Mouse (Mus musculus): ENCODE data around the gene Suv39h1.

Suv39h1 gene

DNA sequence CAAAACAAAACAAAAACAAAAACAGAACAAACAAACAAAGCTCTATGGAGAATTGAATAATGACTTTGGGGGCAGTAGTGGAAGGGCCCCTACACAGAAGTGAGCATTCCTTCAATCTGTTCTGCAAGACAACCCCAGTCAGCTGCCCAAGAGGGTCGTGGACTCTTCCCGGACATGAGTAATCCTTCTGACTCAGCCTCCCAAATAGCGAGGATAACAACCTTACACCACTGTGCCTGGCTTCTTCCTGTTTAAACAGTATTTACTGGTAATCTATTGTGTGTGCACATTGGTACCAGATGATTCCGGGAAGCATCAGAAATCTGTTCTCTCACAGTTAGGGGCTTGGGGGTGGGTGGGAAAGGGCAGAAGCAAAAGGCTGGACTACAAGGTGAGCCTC is 47.7 kb downstream of the Suv39h1 start:
- in situ Hi-C loops (cut with MboI, MseI), result no loop called here

DNA sequence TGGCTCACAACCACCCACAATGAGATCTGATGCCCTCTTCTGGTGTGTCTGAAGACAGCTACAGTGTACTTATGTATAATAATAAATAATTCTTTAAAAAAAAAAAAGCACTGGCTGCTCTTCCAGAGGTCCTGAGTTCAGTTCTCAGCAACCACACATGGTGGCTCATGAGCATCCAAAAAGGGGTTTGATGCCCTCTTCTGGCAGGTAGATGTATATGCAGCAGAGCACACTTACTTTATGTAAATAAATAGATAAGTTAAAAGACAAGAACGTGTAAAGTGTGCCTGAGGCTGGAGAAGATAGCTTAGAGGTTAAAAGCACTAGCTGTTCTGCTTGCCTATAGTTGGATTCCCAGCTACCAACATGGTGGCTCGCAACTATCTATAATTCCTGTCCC is 49.8 kb downstream of the Suv39h1 start:
- in situ Hi-C loops (cut with MboI, MseI), result loop anchor here (5.0 kb wide), 1 partner anchor 87 kb away; no protein-coding TSS in a partner anchor

DNA sequence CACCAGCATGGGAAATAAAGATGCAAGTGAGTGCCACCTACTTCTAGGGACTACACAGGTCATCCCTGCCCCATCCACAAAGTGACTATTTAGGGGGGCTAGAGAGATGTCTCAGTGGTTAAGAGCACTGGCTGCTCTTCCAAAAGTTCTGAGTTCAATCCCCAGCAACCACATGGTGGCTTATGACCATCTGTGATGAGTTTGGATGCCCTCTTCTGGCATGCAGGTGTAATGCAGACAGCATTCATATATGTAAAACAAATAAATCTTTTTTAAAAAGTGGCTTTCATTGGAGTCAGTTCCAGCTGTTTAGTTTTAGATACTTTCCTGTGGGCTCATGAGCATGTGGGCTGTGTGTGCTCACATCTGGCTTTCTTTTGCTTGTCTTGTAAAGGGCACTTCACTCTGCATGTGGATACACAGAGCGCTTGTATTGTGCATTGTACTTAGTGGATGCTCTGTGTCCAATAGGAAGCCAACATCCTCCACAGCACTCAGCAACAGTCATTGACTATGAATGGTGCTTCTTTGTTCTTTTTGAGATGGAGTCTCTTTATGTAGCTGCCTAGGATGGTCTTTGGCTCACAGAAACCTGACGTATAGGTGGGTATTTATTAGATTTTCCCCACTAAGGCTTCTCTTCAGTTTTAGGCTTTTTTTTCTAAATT is 54.3 kb downstream of the Suv39h1 start:
- in situ Hi-C loops (cut with MboI, MseI), result loop anchor here (5.0 kb wide), 1 partner anchor 83 kb away; no protein-coding TSS in a partner anchor

DNA sequence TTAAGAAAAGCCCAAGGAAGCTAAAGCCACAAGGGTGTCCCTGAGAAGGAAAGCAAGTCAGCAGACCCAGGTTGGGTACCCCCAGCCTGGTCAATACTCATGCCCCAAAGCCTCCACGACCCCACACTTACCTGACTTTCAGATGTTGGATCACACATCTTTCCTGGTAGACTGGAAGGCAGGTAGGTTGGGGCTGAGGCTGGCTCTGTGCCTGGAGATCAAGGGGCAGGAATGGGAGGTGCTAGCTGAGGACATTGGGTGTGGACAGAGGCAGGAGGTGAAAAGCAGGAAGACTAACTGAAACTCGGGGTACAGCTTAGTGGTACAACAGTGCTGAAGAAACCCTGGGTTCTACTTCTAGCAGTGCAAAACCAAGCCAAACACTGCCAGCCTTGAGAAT is 56.3 kb downstream of the Suv39h1 start, which contains the start of gene Glod5:
Gene Glod5, minus strand, starts transcription at position 207 of the 400 bp plus-strand sequence.
- in situ Hi-C loops (cut with MboI, MseI), result loop anchor here (10.0 kb wide), 1 partner anchor 103 kb away; the partner anchor contains the start of gene Pcsk1n

DNA sequence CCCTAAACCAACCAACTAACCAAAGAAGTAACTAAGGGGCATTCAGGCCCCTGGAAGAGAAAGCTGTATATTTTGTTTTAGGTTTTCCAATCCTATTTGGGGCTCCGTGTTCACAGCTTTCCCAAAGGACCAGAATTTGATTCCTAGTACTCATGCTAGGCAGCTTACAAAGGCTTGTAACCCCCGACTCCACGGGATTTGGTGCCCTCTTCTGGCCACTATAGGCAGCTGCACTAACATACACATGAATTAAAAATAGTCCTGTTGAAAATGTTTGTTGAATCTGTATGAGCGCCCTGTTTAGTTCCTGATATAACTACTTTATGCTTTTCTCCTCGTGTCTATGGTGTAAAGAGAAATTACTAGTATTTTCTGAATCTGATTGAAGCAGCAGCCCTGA is 57.4 kb downstream of the Suv39h1 start:
- in situ Hi-C loops (cut with MboI, MseI), result loop anchor here (10.0 kb wide), 1 partner anchor 102 kb away; the partner anchor contains the start of gene Pcsk1n

DNA sequence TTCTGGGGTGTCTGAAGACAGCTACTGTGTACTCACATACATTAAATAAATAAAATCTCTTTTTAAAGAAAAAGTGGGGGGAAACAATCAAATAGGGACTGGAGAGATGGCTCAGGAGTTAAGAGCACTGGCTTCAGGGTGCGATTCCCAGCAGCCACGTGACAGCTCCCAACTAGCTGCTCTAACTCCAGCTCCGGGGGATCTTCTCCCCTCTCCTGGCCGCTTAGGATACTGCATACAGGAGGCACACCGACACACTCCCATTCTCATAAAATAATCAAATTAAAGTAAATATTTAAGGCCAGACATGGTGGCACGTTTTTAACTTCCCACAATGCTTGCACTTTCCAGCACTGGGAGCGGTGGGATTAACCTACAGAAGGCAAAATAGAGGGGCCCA is 58.9 kb downstream of the Suv39h1 start:
- in situ Hi-C loops (cut with MboI, MseI), result loop anchor here (10.0 kb wide), 1 partner anchor 101 kb away; the partner anchor contains the start of gene Pcsk1n

DNA sequence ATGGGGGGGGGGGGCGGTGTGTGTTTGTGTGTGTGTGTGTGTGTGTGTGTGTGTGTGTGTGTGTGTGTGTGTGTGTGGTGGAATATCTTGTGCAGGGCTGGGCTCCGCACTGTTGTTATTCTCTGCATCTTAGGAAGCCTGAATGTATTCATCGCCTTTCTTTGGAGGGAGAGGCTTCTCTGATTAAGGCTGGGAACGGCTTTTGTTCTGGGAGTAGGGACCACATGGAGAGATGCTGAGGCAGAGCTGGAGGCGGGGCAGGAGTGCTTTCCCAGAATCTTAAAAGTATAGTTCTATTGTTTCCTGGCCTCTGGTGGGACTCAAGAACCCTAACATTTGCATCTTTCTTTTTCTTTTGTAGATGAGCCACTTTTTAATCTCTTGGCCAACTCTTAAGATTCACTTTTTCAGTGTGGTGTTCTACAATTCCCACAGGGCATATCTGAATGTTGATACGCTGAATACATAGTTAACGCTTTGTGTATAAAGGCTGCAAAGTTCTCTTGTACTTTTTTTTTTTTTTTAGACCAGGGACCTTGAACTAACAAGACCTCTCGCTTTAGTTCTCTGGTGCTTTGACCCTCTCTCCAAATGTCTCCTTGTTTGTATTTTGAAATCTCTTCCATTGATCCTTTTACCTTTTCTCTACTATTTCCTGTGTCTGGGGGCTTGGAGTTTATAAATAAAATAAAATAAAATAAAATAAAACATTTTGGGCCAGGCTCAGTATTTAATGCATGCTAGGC is 60.8 kb downstream of the Suv39h1 start:
- in situ Hi-C loops (cut with MboI, MseI), result loop anchor here (10.0 kb wide), 1 partner anchor 99 kb away; the partner anchor contains the start of gene Pcsk1n

DNA sequence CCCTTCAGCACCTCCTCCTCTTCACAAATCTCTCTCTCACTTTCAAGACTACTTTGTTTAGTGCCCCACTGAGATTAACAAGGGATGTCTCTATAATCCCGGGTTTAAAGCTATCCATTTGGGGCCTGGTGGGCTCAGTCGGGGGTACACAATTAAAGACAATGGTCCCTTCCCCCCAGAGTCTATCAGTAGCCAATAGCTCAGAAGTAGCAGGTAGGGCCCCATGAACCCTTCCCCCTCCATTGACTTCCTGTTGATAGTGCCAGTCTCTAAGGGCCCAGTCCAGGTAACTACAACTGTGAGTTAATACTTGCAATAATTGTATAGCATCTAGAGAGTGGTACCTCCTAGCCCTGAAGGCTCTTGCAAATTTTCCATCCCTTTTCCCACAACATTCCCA is 61.4 kb downstream of the Suv39h1 start:
- in situ Hi-C loops (cut with MboI, MseI), result loop anchor here (10.0 kb wide), 1 partner anchor 98 kb away; the partner anchor contains the start of gene Pcsk1n

Measured in T-helper 2 cell (primary cell).